Mouse (Mus musculus) adrenal gland, postnatal 4 days (tissue): Measurements from ENCODE around the gene Abcd3. TPM values are rescaled to one million over a fixed set of nuclear protein-coding genes. Genes with fewer than 3 reads are reported as not detected.

Source experiments
- DNase-seq, 2 experiments: peaks; one replicate each; pipeline ENCODE4 v3.0.0; 2021 to 2022; ENCODE audit warnings: low spot score in 2 of 2, mixed read lengths in 2 of 2
- long read RNA-seq, 2 experiments: library from polyadenylated mRNA; stranded (forward); transcript quantifications; one replicate each; pipeline ENCODE4 v2.0.0; 2021
- total RNA-seq, 2 experiments: library from RNA; stranded (reverse); gene quantifications; 2 replicates each; pipeline ENCODE4 v1.2.3; 2021

Abcd3 gene
- total RNA-seq, result 10 to 100 TPM; 79.9 to 85.4 TPM
- long read RNA-seq, experiment 1, transcript Abcd3-201 (23 exons, 3,489 nt), result major isoform, 39 of 55 reads
- long read RNA-seq, experiment 1, partial matches to known transcripts, result 2 of 55 reads
- long read RNA-seq, experiment 1, other reads (novel, unspliced or antisense), result 14 of 55 reads
- long read RNA-seq, experiment 2, transcript Abcd3-201 (23 exons, 3,489 nt), result major isoform, 140 of 168 reads
- long read RNA-seq, experiment 2, partial matches to known transcripts, result 13 of 168 reads
- long read RNA-seq, experiment 2, other reads (novel, unspliced or antisense), result 13 of 168 reads

GRCm38 (mm10) chr3:121814877-121815548, at the start of gene Abcd3:
Gene Abcd3 (minus strand): TSS chr3:121815302.
- DNase-seq, result peak; percentile 67 to 75

GRCm38 (mm10) chr3:121859142-121859541, 44.0 kb upstream of the Abcd3 start:
- no peak for DNase-seq

DNA sequence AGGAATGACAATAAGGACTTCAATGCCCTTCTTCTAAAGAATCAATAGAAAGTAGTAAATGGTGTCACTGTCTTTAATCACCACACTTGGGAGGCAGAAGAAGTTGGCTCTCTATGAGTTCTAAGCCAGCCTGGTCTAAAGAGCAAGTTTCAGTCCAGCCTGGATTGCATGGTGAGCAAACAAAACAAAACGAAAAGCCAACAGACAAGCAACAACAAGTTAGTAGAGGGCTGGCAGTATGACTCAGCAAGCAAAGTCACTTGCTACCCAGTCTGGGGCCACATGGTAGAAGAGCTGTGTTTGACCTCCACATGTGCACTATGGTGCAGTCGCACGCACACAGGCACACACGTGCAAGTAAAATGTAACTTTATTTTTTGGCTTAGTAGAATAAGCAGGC, 41.0 kb upstream of the Abcd3 start:
- no peak for DNase-seq

DNA sequence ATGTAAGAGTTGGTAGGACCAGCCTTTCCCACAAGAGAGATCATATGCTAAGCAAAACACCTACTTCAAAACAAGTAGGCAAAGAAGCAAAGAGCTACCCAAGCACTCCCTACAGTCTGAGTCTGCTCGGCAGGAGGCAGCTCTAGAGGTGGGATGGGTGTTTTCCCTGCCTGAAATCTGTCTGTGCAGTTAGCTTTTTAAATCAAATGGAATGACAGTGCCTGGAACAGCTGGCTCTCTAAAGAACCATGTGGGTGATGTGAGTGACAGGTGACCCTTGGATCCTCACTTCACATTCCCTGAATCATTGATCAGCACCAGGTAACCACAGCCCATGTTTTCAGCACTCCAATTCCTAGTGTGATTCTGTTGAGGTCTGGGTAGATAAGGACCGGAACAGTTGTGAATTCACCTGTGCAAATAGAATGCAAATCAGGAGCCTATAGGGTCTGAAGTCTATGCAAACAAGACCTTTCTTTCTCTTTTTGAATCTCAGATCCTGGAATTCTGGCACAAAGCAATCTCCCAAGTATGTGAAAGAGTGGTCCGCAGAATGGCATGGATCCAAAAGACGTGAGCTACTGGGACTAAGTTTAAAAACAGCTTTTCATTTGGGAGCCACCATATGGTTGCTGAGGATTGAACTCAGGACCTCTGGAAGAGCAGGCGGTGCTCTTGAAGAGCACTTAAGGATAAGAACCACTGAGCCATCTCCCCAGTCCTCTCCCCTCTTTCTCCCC, 38.8 kb upstream of the Abcd3 start:
- DNase-seq, result no peak

- no peak for DNase-seq
Measured at GRCm38 (mm10) chr3:121852074-121852826, 37.1 kb upstream of the Abcd3 start.

DNA sequence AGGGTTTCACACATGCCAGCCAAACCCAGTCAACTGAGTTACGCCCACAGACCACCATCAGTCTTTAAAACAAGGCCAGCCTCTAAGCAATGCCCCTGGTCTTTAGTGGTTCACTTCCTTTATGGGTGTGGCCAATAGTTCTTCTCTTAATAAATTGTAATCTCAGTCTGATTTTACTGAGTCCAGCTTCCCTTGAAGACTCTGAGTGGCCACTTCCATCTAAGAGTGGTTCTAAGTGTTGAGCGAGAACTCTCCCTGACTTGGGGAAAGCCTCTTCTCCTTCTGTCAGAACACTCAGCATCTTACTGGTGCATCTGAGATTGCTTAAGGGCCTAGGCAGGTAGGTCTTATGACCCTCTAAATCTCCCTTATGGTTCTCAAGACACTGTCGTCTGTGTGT, 35.9 kb upstream of the Abcd3 start:
- no peak for DNase-seq

GRCm38 (mm10) chr3:121850381-121850780, 35.3 kb upstream of the Abcd3 start:
- DNase-seq, result no peak

- DNase-seq, result no peak
Measured at GRCm38 (mm10) chr3:121847296-121847695, 32.2 kb upstream of the Abcd3 start.

DNA sequence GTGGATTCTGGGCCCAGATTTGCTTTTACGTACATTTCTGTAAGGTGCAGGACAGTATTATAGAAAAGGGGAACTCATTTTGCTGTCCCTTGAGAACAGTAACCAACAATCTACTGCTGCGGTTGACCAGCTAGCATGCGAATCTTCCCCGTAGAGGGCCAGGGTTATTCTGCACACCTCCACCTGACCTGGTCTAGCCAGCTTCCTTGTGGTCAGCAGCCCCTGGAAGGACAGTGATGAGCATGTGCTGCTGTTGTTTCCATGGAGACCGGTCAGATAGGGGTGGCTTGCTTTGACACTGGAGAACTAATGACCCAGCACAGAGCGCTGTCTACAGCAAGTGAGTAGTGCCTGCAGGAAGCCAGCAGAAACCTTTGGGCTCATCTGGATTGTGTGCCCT, 29.6 kb upstream of the Abcd3 start:
- no peak for DNase-seq

GRCm38 (mm10) chr3:121844013-121844412, 28.9 kb upstream of the Abcd3 start:
- DNase-seq, result no peak

GRCm38 (mm10) chr3:121843254-121843653, 28.2 kb upstream of the Abcd3 start:
- DNase-seq, result no peak

GRCm38 (mm10) chr3:121842306-121842860, 27.3 kb upstream of the Abcd3 start:
- no peak for DNase-seq

DNA sequence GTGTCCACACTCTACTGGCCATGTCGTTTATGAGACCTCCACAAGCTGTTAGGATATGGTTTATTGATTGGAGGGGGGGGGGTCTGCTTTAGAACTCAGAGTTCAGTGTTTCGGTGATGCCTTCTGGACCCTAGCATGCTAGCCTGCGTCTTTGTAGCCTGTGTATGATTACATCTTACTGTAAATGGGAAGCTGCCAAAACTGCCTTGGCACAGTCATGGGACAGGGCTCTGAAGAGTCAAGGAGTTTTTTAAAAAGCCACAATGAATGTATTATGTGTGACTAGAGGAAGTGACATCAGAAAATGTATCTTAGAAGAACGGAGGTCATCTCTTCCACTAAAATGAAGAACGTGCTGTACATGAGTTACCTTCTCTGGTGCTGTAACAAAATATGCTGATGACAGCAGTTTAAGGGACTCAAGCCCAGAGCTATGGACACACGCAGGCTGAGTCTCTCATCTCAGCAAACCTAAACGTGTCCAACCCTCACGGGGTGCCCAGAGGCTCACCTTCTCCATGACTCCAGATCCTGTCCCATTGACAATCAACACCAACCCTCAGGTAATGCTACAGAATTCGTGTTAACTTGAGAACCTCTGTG, 26.4 kb upstream of the Abcd3 start:
- no peak for DNase-seq

DNA sequence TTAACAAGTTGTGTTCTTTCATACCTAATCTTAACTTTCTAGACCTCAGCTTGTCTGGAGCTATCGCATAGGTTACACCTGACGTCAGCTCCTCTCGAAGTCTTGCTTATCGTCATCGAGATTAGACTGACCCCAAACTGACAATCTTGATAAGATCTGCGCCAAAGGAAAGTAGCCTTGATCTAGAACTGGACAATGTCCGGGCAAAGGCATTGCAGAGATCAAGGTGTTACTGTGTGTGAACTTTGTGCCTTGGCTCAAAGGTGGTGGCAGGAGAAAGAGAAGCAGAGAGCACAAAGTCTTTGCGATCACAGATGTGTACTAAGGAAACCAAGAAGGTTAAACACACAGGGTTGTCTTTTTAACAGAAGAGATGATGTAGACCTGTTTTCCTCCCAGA, 25.2 kb upstream of the Abcd3 start:
- DNase-seq, result no peak

DNA sequence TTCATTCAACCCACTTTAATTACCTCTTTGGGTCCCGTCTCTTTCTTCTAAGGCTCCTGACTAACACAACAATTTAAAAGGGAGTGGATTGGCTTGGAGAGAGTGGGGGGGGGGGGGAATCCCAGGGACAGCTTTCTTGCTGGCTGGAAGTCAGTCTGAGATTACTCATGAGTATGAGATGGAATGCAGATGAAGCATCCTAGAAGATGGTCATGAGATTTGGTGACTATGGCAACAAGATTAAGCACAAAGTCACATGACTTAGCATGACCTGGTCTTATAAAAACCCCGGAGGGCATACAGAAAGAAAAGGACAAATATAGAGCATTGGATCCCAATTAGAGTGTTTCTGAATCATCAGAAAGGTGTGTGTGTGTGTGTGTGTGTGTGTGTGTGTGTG, 19.6 kb upstream of the Abcd3 start:
- DNase-seq, result no peak

DNA sequence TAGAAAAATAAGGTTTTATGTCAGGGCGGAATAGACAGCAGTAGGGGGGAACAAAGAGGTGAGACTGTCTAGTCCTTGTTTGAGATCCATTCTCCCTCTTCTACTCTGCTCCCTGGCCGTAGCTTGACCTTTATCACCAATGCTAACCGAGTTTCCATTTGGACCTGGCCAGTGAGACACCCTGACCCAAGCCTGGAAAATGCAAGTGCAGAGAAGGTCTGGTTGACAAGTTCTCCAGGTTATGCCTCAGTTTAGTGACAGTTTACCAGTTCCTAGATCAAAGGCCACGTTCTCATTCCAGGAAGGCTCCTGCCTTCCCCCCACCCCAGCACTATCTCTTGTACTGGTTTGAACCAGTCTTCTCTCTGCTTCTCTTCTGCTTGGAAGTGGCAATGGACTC, 19.1 kb upstream of the Abcd3 start:
- no peak for DNase-seq

GRCm38 (mm10) chr3:121825092-121825491, 10.0 kb upstream of the Abcd3 start:
- DNase-seq, result no peak

GRCm38 (mm10) chr3:121824319-121824718, 9.2 kb upstream of the Abcd3 start:
- DNase-seq, result no peak

DNA sequence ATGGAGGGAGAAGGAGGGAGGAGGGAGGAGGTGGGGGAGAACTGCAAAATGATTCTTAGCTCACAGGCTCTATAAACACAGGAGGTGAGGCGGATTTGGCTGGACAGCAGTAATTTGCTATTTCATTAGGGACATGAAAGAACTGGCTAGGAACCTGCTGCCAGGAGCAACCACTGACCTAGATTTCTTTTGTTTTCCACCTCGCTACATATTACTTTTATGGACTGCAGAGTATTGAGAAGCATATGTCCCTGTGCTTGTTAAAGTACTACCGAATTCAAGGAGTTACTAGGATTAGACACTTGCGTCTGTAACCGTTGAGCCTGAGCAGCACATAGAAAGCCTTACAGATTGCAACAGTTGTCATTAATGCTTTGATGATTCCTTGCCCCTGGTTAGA, 7.5 kb upstream of the Abcd3 start:
- DNase-seq, result no peak

GRCm38 (mm10) chr3:121821559-121822143, 6.5 kb upstream of the Abcd3 start:
- no peak for DNase-seq
